Mouse (Mus musculus) neutrophil, adult 65 days (primary cell): ENCODE measurements around the gene Omt2a. TPM values are rescaled to one million over a fixed set of nuclear protein-coding genes. Genes with fewer than 3 reads are reported as not detected.

ENCODE experiments used
- total RNA-seq: library from RNA; stranded (reverse); gene quantifications from 2 replicates; pipeline ENCODE4 v1.2.4, GENCODE M21; 2023

The Omt2a gene
- not detected in 2 replicates for total RNA-seq

DNA sequence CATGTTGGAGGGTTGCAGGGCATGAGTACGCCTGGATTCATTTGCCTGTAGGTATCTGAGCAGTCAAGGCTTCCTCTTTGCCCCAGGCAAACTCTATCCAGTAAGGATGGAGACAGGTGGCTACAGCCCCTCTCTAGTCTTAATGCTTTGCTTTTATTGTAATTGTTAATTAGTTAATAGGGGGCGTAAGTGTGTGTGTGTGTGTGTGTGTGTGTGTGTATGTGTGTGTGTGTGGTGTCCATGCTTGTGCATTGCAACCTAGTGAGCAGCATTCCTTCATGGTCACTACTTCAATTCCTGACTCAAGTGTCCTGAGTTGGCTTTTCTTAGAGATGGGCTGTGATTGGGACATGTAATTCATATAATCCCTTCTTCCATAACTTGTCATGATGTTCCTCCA, at the start of gene Omt2a:
Gene Omt2a (minus strand): TSS at position 101 of the 400 bp plus-strand sequence.

DNA sequence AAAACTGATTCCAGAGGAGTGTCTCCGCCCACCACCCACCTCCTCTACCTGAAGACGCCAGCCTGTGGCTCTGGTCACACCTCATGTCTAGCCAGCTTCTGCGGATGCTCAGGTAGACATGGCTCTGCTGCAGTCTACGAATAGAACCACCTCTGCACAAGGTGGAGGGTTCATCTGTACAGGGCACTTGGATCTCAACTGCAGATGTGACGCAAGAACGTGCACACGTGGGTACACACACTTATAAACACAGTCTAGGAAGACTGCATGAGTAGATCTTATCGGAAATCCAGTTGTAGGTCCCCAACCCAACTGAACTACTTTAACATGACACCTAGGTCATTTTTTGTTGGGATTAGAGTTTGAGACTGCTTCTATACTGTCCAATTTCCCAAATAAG, 41.0 kb upstream of the Omt2a start, which contains the start of gene Gsta2:
Gene Gsta2 (minus strand): TSS at position 178 of the 400 bp plus-strand sequence.

DNA sequence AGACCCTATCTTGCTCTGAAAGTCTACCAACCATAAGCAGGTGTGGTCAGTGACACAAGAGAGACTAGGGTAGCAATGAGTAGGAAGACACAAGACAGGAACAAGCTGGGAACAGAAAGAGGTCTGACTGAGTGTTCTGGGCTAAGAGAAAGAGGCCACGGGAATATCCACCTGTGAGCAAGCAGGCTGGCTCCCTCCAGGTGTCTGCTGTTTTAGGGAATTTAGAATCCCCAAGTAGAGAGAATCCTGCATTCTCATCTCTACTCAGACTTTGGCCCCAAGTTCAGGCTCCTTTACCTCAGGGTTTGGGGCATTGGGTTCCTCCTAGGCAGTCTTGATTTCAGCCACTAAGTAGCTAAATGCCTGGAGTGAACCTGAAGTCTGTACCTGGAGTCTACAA, 12.7 kb upstream of the Omt2a start, which contains the start of gene Omt2b:
Gene Omt2b (plus strand): TSS at position 301 of the 400 bp plus-strand sequence.

DNA sequence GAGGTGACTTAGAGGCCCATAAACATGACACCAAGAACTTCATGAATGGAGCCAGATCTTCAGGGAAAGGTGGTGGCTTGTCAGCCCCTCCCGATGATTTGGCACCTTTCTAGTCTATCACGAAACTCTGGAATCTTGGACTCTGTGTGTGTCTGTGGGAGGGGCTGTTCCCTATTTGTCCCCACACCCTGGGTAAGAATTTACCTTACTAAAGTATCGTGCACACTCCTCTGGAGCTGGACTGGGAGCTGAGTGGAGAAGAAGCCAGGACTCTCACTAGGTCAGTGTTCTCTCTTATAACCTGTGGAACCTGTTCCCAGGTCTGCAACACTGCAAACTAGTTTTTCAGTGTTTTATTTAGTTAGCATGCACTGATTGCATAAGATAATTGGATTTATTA, 24.9 kb downstream of the Omt2a start, which contains the start of gene Gm10639:
Gene Gm10639 (plus strand): TSS at position 201 of the 400 bp plus-strand sequence.

Other genes with a start within 250 kb of the Omt2a start
- gene Fbxo9, start 205.7 kb downstream of the Omt2a start, total RNA-seq, result 28.8 and 29.7 TPM in 2 replicates
- gene Ick, start 205.6 kb downstream of the Omt2a start, total RNA-seq, result 2.2 and 2.6 TPM in 2 replicates
- gene Gsta4, start 132.0 kb downstream of the Omt2a start, total RNA-seq, result not detected in 2 replicates
- gene Gsta1, start 84.1 kb downstream of the Omt2a start, total RNA-seq, result not detected in 2 replicates
- gene Gm3776, start 57.7 kb downstream of the Omt2a start, total RNA-seq, result not detected in 2 replicates
- gene Gm10639, start 24.9 kb downstream of the Omt2a start, total RNA-seq, result not detected in 2 replicates
- not detected in 2 replicates for gene Omt2b, start 12.8 kb upstream of the Omt2a start, total RNA-seq
- gene Gsta2, start 41.0 kb upstream of the Omt2a start, total RNA-seq, result not detected in 2 replicates
- gene Dppa5a, start 53.4 kb upstream of the Omt2a start, total RNA-seq, result not detected in 2 replicates
- not detected in 2 replicates for gene Ooep, start 63.9 kb upstream of the Omt2a start, total RNA-seq
- gene Ddx43, start 81.0 kb upstream of the Omt2a start, total RNA-seq, result not detected in 2 replicates
- gene Cgas, start 128.4 kb upstream of the Omt2a start, total RNA-seq, result 8.3 and 10.0 TPM in 2 replicates
- gene Mto1, start 133.4 kb upstream of the Omt2a start, total RNA-seq, result 10.1 and 11.8 TPM in 2 replicates
- not detected in 2 replicates for gene Gm17324, start 134.0 kb upstream of the Omt2a start, total RNA-seq
- 2,596 and 2,621 TPM in 2 replicates for gene Eef1a1, start 174.4 kb upstream of the Omt2a start, total RNA-seq